Mouse (Mus musculus) bone marrow macrophage, adult 2 months (primary cell): ENCODE results near the gene Lrrc25. TPM values are rescaled to one million over a fixed set of nuclear protein-coding genes. Genes with fewer than 3 reads are reported as not detected.

Experiments
- H3K27ac ChIP-seq: 2 replicates; pipeline ENCODE4 v1.5.1; 2012; ENCODE audit warnings: low read depth, low read length; ENCODE audit not compliant: insufficient read depth
- H3K4me1 ChIP-seq: 2 replicates; pipeline ENCODE4 v1.6.1; 2012; ENCODE audit warnings: low read length; ENCODE audit not compliant: control insufficient read depth, insufficient read depth
- H3K4me3 ChIP-seq: 2 replicates; pipeline ENCODE4 v1.5.1; 2012; ENCODE audit warnings: mild to moderate bottlenecking, low read length, moderate library complexity; ENCODE audit not compliant: insufficient read depth
- CTCF ChIP-seq: IDR thresholded peaks from 2 replicates; pipeline ENCODE4 v1.5.1; 2012; ENCODE audit warnings: low read depth, mild to moderate bottlenecking, low read length, moderate library complexity
- POLR2A ChIP-seq: IDR thresholded peaks from 2 replicates; pipeline ENCODE4 v1.6.1; 2012; ENCODE audit warnings: mild to moderate bottlenecking, low read depth, low read length, borderline replicate concordance
- polyA plus RNA-seq: library from polyadenylated mRNA; stranded (reverse); fragments of >200 nt; gene quantifications from 2 replicates; pipeline ENCODE4 v1.2.4, GENCODE M21; 2012; ENCODE audit not compliant: missing spikeins, insufficient read depth, insufficient read length

Lrrc25 gene
- polyA plus RNA-seq, 1 experiment: 197 TPM

DNA sequence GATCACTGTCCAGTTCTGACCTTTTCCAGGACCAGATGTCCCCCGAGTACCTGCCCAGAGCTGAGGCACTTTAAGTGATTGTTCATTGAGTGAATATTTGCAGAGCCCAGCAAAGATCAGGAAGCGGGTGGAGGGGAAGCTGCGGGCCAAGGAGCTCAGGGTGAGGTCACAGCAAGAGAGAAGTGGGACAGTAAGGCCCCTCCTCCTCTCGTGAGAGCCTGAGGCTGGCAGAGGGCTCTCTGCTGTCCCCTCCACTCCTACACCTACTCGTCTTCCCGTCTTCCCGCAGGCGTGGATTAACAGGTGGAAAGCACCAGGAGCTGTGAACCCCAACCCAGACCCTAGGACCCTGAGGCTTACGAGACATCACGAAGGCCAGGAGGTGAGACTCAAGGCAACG, 690 bp downstream of the Lrrc25 start:
- TF ChIP-seq POLR2A (no peak), CTCF (no peak)
- H3K4me1 ChIP-seq: peaks cover 36% of the 10 kb centered on the region
- H3K27ac ChIP-seq: peak overlapping the region; percentile 98
- peak overlapping the region; percentile 72 for H3K4me3 ChIP-seq

DNA sequence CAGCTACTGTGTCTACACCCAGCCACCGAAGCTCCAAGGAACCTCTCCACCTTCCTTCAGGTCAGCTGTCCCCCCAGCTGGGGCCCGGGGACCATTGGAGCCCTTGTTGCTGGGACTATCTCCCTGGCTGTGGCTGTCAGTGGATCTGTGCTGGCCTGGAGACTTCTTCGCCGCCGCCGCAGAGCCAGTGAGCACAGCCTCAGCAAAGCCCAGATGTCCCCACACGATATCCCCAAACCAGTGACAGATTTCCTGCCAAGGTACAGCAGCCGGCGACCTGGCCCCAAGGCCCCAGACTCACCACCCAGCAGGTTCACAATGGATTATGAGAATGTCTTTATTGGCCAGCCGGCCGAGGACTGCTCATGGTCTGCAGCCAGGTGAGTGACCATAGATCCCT, 2.0 kb downstream of the Lrrc25 start:
- H3K4me3 ChIP-seq: peak overlapping the region; percentile 72
- H3K4me1 ChIP-seq: peaks cover 36% of the 10 kb centered on the region
- H3K27ac ChIP-seq: peak overlapping the region; percentile 98
- TF ChIP-seq CTCF (no peak), POLR2A (no peak)

DNA sequence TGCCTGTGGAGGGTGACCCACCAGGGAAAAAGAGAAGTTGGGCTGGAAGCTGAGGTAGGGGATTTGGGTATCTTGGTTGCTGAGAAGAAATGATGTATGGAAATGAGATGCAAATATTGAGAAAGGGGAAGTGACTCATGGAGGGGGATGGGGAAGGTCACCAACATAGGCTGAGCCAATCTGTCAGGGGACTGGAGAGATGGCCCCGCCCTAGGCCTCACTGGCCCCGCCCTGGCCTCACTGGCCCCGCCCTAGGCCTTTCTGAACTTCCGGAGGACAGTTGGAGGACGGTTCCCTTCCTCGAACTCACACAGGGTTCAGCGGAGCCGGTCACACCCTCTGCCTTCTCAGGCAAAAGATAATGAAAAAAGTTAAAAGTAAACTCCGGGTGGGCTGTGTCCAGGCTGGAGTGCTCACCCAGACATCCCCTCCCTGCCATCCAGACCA, 3.0 kb downstream of the Lrrc25 start:
- H3K4me3 ChIP-seq: peak overlapping the region; percentile 72
- TF ChIP-seq POLR2A (no peak), CTCF (no peak)
- peak overlapping the region; percentile 98 for H3K27ac ChIP-seq
- peaks cover 26% of the 10 kb centered on the region for H3K4me1 ChIP-seq

DNA sequence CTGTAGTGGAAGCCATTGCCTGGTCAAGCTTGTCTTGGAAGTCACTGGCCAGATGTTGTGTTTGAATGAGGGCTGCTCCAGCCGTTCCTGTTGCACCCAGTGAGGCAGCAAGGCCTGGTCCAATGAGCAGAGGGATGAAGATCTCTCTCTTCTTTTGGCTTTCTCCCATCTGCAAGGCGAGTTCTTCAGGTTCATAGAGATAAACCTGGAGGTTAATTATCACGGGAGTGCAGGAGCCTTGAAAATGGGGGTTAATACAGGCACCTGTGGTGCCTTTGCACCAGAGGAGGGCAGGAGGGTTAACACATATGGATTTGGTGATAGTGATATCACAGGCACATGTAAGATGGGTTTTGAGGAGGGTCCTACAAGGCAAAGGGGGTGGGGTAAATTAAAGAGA, 6.3 kb downstream of the Lrrc25 start:
- TF ChIP-seq CTCF (no peak), POLR2A (no peak)
- H3K4me3 ChIP-seq: no peak overlapping the region
- H3K4me1 ChIP-seq: peaks cover 26% of the 10 kb centered on the region
- H3K27ac ChIP-seq: no peak overlapping the region

DNA sequence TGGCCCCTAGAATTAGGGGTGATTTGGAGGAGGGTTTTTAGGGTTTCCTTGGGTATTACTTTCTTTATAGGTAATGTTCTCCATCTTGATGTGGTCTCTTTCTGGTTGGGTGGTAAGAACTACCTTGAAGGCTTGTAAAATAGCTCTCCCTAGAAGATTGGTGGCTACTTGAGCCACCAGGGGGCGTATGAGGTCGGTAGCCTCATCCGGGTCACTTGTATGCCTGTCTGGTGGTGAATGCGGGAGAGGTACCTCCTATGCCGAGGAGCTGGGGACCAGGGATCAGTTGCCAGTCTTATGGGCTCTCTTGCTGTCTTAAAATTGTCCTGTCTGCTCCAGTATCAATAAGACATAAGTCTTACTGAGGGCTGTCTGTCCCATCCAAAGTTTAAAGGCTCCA, 9.1 kb downstream of the Lrrc25 start:
- H3K4me1 ChIP-seq: peaks cover 23% of the 10 kb centered on the region
- H3K27ac ChIP-seq: no peak overlapping the region
- no peak for TF ChIP-seq CTCF
- no peak for TF ChIP-seq POLR2A
- H3K4me3 ChIP-seq: no peak overlapping the region

DNA sequence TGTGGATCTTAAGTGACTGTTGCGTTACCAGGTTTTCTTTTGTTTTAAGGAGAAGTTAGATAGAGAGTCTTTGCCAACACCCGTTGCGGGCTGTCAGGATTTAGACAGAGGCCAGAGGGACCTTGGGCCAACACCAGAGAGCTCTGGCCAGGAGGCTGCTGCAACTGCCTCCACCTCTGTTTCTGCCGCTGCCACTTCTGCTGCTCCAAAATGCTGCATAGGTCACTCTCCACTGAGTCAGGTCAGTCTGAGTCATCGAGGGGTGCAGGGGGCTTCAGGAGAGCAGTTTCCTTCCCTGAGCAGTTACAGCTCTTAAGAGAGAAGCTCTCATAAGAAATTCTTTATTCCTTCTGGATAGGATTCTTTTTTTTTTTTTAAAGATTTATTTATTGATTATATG, 11.1 kb downstream of the Lrrc25 start:
- TF ChIP-seq POLR2A (no peak), CTCF (no peak)
- Histone ChIP-seq H3K4me1 (peaks cover 20% of the 10 kb centered on the region), H3K27ac (0 out of 2 replicates have a peak overlapping the region, but pooled peaks have one; percentile 6), H3K4me3 (no peak overlapping the region)

DNA sequence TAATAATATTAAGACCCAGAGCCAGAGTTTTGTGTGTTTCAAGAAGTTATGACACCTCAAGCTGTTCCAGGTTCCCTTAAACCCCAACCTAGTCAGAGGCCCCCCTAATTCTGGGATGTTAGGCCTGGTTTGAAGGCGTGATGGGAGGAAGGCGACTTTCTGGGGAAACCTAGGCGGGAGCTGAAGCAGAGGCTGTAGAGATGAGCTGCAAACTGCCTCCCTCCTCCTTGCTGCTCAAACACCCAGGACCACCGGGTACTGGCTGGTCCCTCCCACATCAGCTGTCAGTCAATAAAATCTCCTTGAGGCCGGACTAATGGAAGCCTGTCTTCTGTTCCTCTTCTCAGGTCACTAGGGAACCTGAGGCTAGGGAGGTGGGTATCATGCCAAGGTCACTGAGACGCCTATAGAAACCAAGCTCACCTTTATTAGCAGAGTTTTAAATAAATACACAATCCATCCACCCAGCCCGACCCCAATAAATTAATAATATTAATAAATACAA, 13.1 kb downstream of the Lrrc25 start:
- TF ChIP-seq CTCF (no peak), POLR2A (no peak)
- Histone ChIP-seq H3K4me3 (no peak overlapping the region), H3K4me1 (peaks cover 40% of the 10 kb centered on the region), H3K27ac (no peak overlapping the region)

DNA sequence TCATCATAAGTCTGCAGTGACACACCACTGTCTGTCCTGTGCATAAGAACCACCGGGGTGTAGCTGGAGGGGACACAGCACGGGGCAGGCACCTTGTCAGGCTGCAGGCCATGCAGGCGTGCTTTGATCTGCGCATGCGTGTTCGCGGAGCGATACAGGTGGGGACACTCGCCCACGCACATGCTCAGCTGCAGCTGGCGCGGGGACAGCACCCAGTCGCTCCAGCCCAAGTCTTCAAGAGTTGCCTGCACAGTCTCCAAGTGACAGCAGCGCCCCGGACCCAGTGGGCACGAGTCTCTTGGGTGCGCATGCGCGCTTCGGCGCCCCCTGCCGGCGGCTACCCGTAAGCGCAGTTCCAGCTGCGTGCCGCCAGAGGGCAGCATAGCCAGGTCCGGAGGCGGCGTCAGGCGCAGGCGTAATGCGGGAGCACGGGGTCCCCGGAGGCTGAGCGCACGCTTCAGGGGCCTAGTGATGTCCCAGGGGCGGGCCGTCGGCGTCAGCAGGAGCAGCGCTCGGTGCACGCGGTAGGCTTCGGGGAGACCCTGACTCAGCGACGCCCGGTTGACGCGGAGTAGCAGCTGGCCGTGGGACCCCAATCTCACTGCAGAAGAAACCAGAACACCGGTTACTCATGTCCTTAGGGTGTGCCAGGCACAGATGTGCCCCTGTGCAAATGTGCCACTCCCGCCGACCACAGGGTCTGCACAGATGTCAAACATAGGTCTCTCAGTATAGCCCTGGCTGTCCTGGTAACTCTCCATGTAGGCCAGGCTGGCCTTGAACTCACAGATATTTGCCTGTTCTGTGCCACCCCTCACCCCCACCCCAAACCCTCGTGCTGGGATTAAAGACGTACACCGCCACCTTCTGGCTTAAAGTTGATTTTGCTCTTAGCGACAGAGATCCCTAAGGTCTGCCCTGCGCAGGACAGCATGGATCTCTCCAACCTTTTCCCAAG, 13.9 kb downstream of the Lrrc25 start:
- Histone ChIP-seq H3K27ac (peak overlapping the region; percentile 83), H3K4me3 (peak overlapping the region; percentile 79), H3K4me1 (peaks cover 48% of the 10 kb centered on the region)
- TF ChIP-seq POLR2A (no peak), CTCF (peak; percentile 99)

DNA sequence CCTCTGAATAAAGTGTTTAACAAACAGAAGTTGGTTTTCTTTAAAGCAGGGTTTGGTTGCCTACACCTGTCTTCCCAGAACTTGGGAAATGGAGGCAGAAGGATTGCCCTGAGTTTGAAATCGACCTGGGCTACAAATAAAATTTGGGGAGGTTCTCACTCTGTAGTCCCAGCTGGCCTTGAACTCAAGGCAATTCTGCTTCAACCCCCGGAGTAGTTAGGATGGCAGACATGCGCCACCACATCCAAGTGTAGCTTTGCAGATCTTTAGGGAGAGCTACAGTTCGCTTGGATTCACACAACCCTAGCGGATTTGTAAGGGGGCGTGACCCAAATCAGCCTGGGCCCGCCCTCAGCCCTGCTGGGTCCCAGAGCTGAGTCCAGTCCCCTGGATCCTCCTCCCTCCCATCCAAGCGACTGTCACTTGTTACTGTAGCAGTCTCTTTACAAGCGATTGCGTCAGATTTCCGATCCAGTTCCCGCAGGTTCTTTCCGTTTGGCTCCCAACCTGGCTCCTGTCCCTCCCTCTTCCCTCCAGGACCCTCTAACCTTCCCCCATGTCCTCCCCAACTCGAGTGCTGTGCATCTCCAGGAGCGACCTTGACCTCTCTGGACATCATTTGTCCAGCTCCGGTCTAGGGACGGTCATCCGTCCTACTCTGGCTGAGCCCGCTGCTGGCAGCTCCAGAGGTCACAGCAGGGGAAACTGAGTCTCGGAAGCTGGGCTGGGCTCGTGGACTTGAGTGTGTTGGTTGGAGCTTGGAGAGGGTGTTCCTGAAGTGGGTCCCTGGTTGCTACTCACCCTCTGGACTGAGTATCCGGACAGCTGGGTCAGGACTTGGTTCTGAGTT, 14.8 kb downstream of the Lrrc25 start:
- peak overlapping the region; percentile 83 for H3K27ac ChIP-seq
- peak overlapping the region; percentile 79 for H3K4me3 ChIP-seq
- TF ChIP-seq POLR2A (no peak; the same call in 1 of the 2 replicates), CTCF (no peak; the same call in 1 of the 2 replicates)
- peaks cover 54% of the 10 kb centered on the region for H3K4me1 ChIP-seq
